Mouse (Mus musculus): ENCODE measurements around the gene Atoh8. TPM values are rescaled to one million over a fixed set of nuclear protein-coding genes. Genes with fewer than 3 reads are reported as not detected.

Atoh8 gene
- polyA plus RNA-seq, 1 experiment: 34.4 TPM

GRCm38 (mm10) chr6:72189061-72189863 lies 46.1 kb downstream of the Atoh8 start:
- Histone ChIP-seq H3ac (ENCODE audit: control insufficient read depth, insufficient read length, low read depth) (peak overlapping the region; percentile 60), H3K4me3 (ENCODE audit: insufficient read depth, poor library complexity, severe bottlenecking) (no peak overlapping the region), H3K36me3 (ENCODE audit: control insufficient read depth, insufficient read depth) (no peaks in the 10 kb centered on the region), H3K79me2 (ENCODE audit: control insufficient read depth, insufficient read depth) (no peaks in the 10 kb centered on the region), H3K79me3 (ENCODE audit: low read depth) (no peaks in the 10 kb centered on the region), H3K27me3 (ENCODE audit: control insufficient read depth, insufficient read depth, insufficient read length) (no peaks in the 10 kb centered on the region)
- no peak for TF ChIP-seq MAX (IDR thresholded peaks at IDR 0.05)

GRCm38 (mm10) chr6:72186809-72187208 lies 48.6 kb downstream of the Atoh8 start:
- H3K27me3 ChIP-seq (ENCODE audit: control insufficient read depth, insufficient read depth, insufficient read length): no peaks in the 10 kb centered on the region
- H3K4me3 ChIP-seq (ENCODE audit: insufficient read depth, poor library complexity, severe bottlenecking): no peak overlapping the region
- H3ac ChIP-seq (ENCODE audit: control insufficient read depth, insufficient read length, low read depth): no peak overlapping the region
- H3K79me2 ChIP-seq (ENCODE audit: control insufficient read depth, insufficient read depth): no peaks in the 10 kb centered on the region
- TF ChIP-seq CEBPB (IDR thresholded peaks at IDR 0.05; ENCODE audit: low read depth) (no peak), MYOD1 (IDR thresholded peaks at IDR 0.05; ENCODE audit: control insufficient read depth, insufficient read length, low read depth) (no peak), MYOG (IDR thresholded peaks at IDR 0.05; ENCODE audit: control insufficient read depth, extremely low read depth, insufficient read length) (no peak), CTCF (IDR thresholded peaks at IDR 0.05; ENCODE audit: control insufficient read depth, insufficient read depth, insufficient read length) (no peak), FOSL1 (IDR thresholded peaks at IDR 0.05; ENCODE audit: insufficient read depth, low read length, poor library complexity, severe bottlenecking) (no peak), MAX (IDR thresholded peaks at IDR 0.05) (no peak), USF1 (IDR thresholded peaks at IDR 0.05; ENCODE audit: low read depth) (no peak)
- H3K36me3 ChIP-seq (ENCODE audit: control insufficient read depth, insufficient read depth): no peaks in the 10 kb centered on the region
- H3K79me3 ChIP-seq (ENCODE audit: low read depth): no peaks in the 10 kb centered on the region

- H3K79me2 ChIP-seq (ENCODE audit: control insufficient read depth, insufficient read depth): no peaks in the 10 kb centered on the region
- no peaks in the 10 kb centered on the region for H3K27me3 ChIP-seq (ENCODE audit: control insufficient read depth, insufficient read depth, insufficient read length)
- TF ChIP-seq USF1 (IDR thresholded peaks at IDR 0.05; ENCODE audit: low read depth) (no peak), MYOD1 (IDR thresholded peaks at IDR 0.05; ENCODE audit: control insufficient read depth, insufficient read length, low read depth) (no peak), CTCF (IDR thresholded peaks at IDR 0.05; ENCODE audit: control insufficient read depth, insufficient read depth, insufficient read length) (peak; percentile 92)
- H3K79me3 ChIP-seq (ENCODE audit: low read depth): no peaks in the 10 kb centered on the region
- H3K36me3 ChIP-seq (ENCODE audit: control insufficient read depth, insufficient read depth): no peaks in the 10 kb centered on the region
- no peak overlapping the region for H3K4me3 ChIP-seq (ENCODE audit: insufficient read depth, poor library complexity, severe bottlenecking)
- H3ac ChIP-seq (ENCODE audit: control insufficient read depth, insufficient read length, low read depth): no peak overlapping the region
Observed at GRCm38 (mm10) chr6:72185893-72186490, 49.4 kb downstream of the Atoh8 start.

GRCm38 (mm10) chr6:72184576-72184975 lies 50.8 kb downstream of the Atoh8 start:
- H3K4me3 ChIP-seq (ENCODE audit: insufficient read depth, poor library complexity, severe bottlenecking): no peak overlapping the region
- TF ChIP-seq CTCF (IDR thresholded peaks at IDR 0.05; ENCODE audit: control insufficient read depth, insufficient read depth, insufficient read length) (no peak), USF1 (IDR thresholded peaks at IDR 0.05; ENCODE audit: low read depth) (no peak)

GRCm38 (mm10) chr6:72179562-72180502 lies 55.5 kb downstream of the Atoh8 start:
- no peaks in the 10 kb centered on the region for H3K79me3 ChIP-seq (ENCODE audit: low read depth)
- no peaks in the 10 kb centered on the region for H3K27me3 ChIP-seq (ENCODE audit: control insufficient read depth, insufficient read depth, insufficient read length)
- no peaks in the 10 kb centered on the region for H3K79me2 ChIP-seq (ENCODE audit: control insufficient read depth, insufficient read depth)
- no peaks in the 10 kb centered on the region for H3K36me3 ChIP-seq (ENCODE audit: control insufficient read depth, insufficient read depth)
- TF ChIP-seq CEBPB (IDR thresholded peaks at IDR 0.05; ENCODE audit: low read depth) (no peak), MAX (IDR thresholded peaks at IDR 0.05) (no peak), MYOG (IDR thresholded peaks at IDR 0.05; ENCODE audit: control insufficient read depth, extremely low read depth, insufficient read length) (no peak), USF1 (IDR thresholded peaks at IDR 0.05; ENCODE audit: low read depth) (no peak), FOSL1 (IDR thresholded peaks at IDR 0.05; ENCODE audit: insufficient read depth, low read length, poor library complexity, severe bottlenecking) (no peak), MYOD1 (IDR thresholded peaks at IDR 0.05; ENCODE audit: control insufficient read depth, insufficient read length, low read depth) (no peak), CTCF (IDR thresholded peaks at IDR 0.05; ENCODE audit: control insufficient read depth, insufficient read depth, insufficient read length) (no peak)
- H3ac ChIP-seq (ENCODE audit: control insufficient read depth, insufficient read length, low read depth): no peak overlapping the region
- H3K4me3 ChIP-seq (ENCODE audit: insufficient read depth, poor library complexity, severe bottlenecking): no peak overlapping the region

More at GRCm38 (mm10) chr6:72184576-72184975, 50.8 kb downstream of the Atoh8 start:
- Histone ChIP-seq H3K36me3 (ENCODE audit: control insufficient read depth, insufficient read depth) (no peaks in the 10 kb centered on the region), H3ac (ENCODE audit: control insufficient read depth, insufficient read length, low read depth) (no peak overlapping the region), H3K27me3 (ENCODE audit: control insufficient read depth, insufficient read depth, insufficient read length) (no peaks in the 10 kb centered on the region), H3K79me3 (ENCODE audit: low read depth) (no peaks in the 10 kb centered on the region), H3K79me2 (ENCODE audit: control insufficient read depth, insufficient read depth) (no peaks in the 10 kb centered on the region)
